Mouse (Mus musculus): ENCODE data around the gene Ccdc61.

GRCm38 (mm10) chr7:18942376-18942775 is 32.2 kb upstream of the Ccdc61 start:
- TF ChIP-seq CTCF (IDR thresholded peaks at IDR 0.05; ENCODE audit: control insufficient read depth, insufficient read depth, low read length) (no peak), POLR2A (IDR thresholded peaks at IDR 0.05; ENCODE audit: borderline replicate concordance, control insufficient read depth, low read depth, low read length) (no peak)

All from bone marrow, adult 2 months (tissue).